Mouse (Mus musculus) small intestine, adult 2 months (tissue): ENCODE results near the gene Csgalnact2.

Experiments
- CTCF ChIP-seq: fragments of 200-500 bp; IDR thresholded peaks from 2 replicates; pipeline ENCODE4 v1.5.1; 2012; ENCODE audit warnings: low read depth, mild to moderate bottlenecking, control low read depth, inconsistent platforms, low read length, moderate library complexity, mixed read lengths; ENCODE audit not compliant: insufficient replicate concordance, insufficient read length; ENCODE audit errors: extremely low read depth
- POLR2A ChIP-seq: fragments of 200-500 bp; IDR thresholded peaks from 2 replicates; pipeline ENCODE4 v1.6.1; 2012; ENCODE audit warnings: low read depth, mild to moderate bottlenecking, control low read depth, inconsistent platforms, low read length, moderate library complexity

DNA sequence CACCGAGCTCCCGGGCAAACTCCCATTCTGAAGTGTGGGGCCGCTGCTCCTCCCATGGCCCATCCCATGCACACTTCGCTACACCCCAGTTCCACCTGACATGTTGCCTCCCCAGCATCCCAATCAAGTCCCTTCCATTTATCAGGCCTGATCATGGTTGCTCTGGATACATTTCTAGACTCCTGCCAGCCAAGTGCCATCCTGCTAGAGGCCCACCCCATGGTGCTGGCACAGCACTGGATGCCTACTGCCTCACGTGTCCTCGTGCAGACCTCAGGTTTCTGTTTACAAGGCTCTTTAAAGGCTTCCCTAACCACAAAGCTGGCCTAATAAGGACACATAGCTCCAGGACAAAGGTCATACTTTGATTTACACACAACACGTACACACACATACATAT, 32.4 kb upstream of the Csgalnact2 start:
- no peak for TF ChIP-seq CTCF
- TF ChIP-seq POLR2A = no peak
